Mouse (Mus musculus): Measurements from ENCODE around the gene Wdr26. TPM values are rescaled to one million over a fixed set of nuclear protein-coding genes. Genes with fewer than 3 reads are reported as not detected.

Gene Wdr26
- polyA plus RNA-seq, 1 experiment from 2014 or later: 37.5 TPM

Other genes with a start within 250 kb of the Wdr26 start
- 3.0 and 3.8 TPM in 2 replicates for gene Ephx1, start 191.1 kb downstream of the Wdr26 start, polyA plus RNA-seq (2014; fragmentation: Nextera tagmentation; extraction: Ambion mirVana)
- not detected in 2 replicates for gene 9130409I23Rik, start 160.8 kb downstream of the Wdr26 start, polyA plus RNA-seq (2014; fragmentation: Nextera tagmentation; extraction: Ambion mirVana)
- 25.4 and 25.6 TPM in 2 replicates for gene Nvl, start 67.8 kb downstream of the Wdr26 start, polyA plus RNA-seq (2014; fragmentation: Nextera tagmentation; extraction: Ambion mirVana)
- 147 and 150 TPM in 2 replicates for gene Cnih4, start 67.3 kb downstream of the Wdr26 start, polyA plus RNA-seq (2014; fragmentation: Nextera tagmentation; extraction: Ambion mirVana)
- gene Cnih3, start 140.6 kb upstream of the Wdr26 start, polyA plus RNA-seq (2014; fragmentation: Nextera tagmentation; extraction: Ambion mirVana): 0.13 and 0.29 TPM in 2 replicates

Data from heart, embryonic 11.5 days (tissue).